Mouse (Mus musculus) induced T-regulatory cell, adult 2 months (primary cell): ENCODE data around the gene Aldh3b2.

Source experiments
- DNase-seq: peaks from one replicate; pipeline ENCODE4 v3.0.0-alpha.2; 2012; ENCODE audit warnings: low read depth

Aldh3b2 gene

GRCm38 (mm10) chr19:3972229-3972628, at the start of gene Aldh3b2:
Aldh3b2 (plus strand) TSS chr19:3972328.
- DNase-seq = no peak

DNA sequence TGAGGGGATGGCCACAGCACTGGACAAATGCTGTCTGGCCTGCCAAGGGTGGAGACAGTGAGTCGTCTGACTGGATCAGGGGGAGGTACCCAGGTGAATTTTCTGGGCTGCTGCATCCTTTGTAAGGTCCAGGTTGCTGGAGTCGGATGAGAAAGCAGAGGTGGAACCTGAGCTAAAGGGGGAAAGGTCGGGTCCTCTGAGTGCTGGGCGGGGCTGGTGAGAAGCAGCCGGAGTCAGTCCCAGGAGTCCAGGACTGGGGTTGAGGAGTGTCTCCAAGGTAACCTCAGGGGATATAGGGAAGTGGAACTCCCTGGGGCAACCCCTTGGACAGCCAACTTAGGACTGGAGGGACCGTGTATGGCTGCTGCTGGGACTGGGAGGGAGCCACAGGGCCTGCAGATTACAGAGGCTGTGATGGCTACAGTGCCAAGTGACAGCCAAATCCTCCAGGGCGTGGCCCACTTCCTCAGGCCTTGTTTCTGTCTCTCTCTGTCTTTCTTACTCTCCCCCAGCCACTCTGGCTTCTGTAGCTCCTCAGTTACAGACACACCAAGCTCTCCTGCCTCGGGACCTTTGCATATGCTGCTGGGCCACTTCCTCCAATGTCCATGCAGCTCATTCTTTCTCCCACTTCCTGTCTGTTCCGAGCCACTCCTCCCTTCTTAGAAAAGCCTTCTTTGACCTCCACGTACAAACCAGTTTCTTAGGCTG, 49.3 kb upstream of the Aldh3b2 start:
- DNase-seq = no peak

GRCm38 (mm10) chr19:3923586-3923985, 48.5 kb upstream of the Aldh3b2 start:
- DNase-seq = no peak

- DNase-seq = no peak
These were observed 47.9 kb upstream of the Aldh3b2 start for GRCm38 (mm10) chr19:3924190-3924589.

DNA sequence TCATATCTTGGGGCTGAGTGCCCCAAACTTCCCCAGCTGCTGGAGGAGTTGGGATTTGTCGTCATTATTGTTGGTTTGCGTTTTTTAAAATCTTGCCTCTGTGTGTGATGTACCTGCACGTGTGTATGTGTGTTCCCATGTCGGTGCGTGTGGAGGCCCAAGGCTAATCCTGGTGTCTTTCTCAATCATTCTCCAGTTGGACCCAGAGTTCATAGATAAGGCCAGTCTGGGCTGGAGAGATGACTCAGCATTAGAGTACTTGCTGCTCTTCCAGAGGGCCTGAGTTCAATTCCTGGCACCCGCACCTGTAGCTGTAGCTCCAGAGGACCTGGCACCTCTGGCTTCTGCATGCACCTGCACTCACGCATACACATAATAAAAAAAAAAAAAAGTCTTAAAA, 47.3 kb upstream of the Aldh3b2 start:
- no peak for DNase-seq

- no peak for DNase-seq
These were observed 46.3 kb upstream of the Aldh3b2 start for GRCm38 (mm10) chr19:3925859-3926258.

GRCm38 (mm10) chr19:3926279-3926678, 45.8 kb upstream of the Aldh3b2 start:
- no peak for DNase-seq

GRCm38 (mm10) chr19:3926685-3927084, 45.4 kb upstream of the Aldh3b2 start:
- DNase-seq = no peak

DNA sequence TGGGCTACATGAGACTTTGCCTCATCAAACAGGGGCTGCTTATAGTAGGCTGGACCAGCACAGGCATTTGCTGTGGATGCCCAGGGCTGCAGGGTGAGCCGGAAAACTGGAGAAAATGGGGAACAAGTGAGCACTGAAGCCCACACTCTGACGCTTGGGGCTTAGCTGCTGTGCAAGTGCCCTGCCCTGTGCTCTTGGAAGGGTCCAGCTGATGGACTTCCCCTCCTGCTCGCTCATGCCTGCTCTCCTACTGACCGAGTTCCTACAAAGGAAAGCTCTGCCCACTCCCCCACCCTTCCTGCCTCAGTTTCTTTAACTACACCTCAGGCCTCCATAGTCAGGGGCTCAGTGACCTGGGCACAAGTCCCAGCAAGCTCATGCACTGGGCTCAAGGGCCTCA, 44.1 kb upstream of the Aldh3b2 start:
- no peak for DNase-seq

DNA sequence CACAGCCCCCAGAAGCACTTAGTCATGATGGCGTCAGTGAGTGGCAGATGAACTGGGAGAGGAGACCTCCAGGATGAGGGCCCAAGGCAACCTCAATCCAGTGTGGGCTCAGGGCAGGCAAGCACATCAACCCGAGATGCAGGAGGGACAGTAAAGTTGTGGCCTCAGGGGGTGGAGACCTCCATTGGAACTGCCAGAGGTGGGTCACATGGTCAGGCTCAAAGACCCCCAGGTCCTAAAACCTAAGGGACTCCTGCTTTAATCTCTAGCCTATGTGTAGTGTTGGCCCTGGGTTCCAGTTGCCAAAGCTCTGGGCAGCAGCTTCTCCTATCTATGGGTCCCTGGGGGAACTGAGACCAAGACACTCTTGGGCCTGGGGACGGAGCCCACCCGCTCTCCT, 43.3 kb upstream of the Aldh3b2 start:
- no peak for DNase-seq

GRCm38 (mm10) chr19:3929211-3929941, 42.8 kb upstream of the Aldh3b2 start, which contains the start of gene Aldh3b1:
Aldh3b1 (minus strand) TSS chr19:3929808.
- DNase-seq = no peak

DNA sequence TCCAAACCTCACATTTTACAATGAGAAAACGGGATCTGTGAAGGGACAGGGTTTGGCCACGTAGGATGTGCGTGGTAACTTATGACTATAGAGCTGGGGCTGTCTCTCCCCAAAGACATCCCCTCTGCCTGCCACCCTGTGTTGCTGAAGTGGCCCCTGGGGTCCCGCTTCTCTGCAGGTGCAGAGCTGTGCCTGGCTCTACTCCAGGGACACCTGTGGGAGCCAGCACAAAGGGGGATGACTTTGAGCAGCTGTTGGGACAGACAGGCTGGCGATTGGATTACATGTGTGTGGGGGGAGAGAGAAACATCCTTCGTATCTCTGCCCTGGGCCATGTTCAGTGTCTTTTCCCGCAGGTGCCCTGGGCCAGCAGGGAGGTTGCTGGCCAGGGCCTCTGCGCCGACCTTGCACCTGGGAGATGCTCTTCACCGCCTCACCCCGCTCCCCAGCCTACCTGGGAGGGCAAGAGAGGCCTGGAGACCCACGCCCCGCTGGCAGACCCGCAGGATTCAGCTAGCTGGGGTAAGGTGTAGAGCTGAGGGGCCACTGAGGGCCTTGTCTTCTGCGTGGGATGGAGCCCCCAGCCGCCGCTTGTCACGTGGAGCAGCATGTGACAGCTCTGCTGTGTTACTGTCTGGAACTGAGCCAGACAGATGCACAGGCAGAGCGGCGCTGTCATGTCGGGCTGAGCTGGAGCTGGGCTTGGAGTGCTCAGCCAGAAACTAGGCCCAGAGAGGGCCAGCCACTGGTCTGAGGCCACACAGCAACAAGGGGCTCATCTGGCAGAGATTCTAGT, 41.7 kb upstream of the Aldh3b2 start:
- no peak for DNase-seq

- no peak for DNase-seq
These were observed 40.4 kb upstream of the Aldh3b2 start for GRCm38 (mm10) chr19:3931716-3932115.

GRCm38 (mm10) chr19:3935032-3935895, 36.9 kb upstream of the Aldh3b2 start, which contains the start of gene Unc93b1:
Unc93b1 (plus strand) TSS chr19:3935186.
- peak; percentile 78 for DNase-seq

DNA sequence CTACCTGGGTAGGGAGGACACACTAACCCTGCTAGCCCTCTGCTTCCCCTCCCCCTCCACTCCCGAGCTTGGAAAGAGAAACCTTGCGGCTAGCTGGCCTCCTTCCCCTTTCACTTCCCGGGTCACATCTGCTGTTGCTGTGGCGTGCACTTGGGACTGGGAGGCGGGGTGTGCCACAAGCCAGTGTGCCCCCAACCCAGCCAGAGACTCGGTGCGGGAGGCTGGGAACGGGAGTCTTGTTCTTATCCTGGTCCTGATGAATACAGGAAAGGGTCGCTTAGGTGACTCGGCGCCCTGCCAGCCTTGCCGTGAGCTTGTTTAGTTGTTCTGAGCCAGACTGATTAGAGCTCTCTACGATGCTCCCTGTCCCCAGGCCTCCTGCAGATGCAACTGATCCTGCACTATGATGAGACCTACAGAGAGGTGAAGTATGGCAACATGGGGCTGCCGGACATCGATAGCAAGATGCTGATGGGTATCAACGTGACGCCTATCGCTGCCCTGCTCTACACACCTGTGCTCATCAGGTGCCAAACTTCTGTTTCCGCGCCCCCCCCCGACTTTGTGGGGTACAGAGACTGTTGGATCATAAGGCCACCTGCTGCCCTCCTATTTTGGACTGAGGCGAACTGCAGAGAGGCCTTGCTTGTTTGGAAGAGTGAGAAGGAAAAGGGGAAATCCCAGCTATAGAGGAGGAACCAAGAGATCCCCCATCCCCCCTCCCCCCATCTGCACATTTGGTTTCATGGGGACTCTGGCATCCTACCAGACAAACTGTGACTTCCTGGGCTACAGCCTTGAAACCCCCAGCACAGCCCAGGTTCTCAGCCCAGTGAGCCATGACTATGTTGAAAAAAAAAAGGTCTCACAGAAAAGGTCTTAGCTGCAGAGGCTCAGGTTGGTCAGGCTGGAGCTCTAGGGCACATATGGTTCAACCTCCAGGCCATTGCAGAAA, 36.0 kb upstream of the Aldh3b2 start:
- peak; percentile 78 for DNase-seq

DNA sequence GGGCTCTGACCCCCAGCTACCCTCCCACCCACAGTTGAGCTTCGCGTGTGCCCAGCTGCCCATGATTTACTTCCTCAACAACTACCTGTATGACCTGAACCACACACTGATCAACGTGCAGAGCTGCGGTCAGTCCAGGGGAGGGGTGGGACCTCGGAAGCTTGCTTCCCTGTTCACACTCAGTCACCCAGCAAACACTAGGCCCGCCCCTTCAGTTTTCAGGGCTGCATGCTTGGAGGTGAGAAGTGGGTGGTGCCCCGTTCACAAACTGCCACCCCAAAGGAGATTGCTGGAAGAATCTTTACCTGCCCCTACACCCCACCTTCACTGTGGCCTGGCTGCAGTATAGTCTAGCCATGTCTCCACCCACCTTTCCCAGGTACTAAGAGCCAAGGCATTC, 29.8 kb upstream of the Aldh3b2 start:
- DNase-seq = no peak

DNA sequence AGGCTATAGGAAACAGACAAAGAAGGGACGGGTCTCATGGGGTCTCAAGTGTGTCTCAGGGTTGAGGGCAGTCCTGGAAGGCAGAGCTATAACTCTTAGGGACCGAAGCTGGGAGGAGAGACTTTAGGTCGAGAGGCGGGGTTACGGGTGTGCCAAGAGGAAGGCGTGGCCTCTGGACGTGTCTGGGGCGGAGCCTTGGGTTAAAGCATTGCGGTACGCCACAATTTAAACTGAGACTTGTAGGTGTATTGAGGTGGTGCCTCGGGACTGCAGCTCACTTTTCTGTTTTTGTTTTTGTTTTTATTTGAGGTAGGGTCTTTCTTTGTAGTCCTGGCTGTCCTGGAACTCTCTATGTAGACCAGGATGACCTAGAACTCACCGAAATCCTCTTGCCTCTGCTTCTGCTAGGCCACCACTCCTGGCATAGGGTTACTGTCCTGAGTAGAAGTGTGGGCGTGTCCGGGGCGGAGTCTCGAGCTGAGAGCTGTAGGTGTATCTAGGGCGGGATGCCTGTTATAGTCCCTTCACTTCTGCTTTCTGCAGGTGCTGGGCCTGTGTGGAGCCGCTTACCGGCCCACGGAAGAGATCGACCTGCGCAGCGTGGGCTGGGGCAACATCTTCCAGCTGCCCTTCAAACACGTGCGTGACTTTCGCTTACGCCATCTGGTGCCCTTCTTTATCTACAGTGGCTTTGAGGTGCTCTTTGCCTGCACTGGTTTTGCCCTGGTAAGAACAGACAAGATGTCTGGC, 29.0 kb upstream of the Aldh3b2 start:
- DNase-seq = peak; percentile 85

GRCm38 (mm10) chr19:3945872-3946564, 26.1 kb upstream of the Aldh3b2 start:
- peak; percentile 81 for DNase-seq

DNA sequence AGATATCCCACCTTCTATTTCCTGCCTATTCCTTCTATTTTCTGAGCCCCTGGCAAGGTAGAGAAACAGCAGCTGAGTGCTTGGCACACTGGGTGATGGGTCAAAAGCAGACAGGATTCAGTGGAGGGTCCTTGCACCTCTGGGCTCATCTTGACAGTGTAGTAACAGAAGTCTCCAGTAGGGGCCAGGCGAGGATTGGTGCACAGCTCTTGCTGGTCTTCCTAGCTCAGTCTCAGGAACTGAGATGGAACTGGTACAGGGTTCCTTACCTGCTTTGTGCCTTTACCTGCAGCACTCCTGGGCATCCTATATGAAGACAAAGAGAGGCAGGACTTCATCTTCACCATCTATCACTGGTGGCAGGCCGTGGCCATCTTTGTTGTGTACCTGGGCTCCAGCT, 25.4 kb upstream of the Aldh3b2 start:
- peak; percentile 85 for DNase-seq
